Mouse (Mus musculus) neural tube, embryonic 14.5 days (tissue): ENCODE measurements around the gene Glt28d2. TPM values are rescaled to one million over a fixed set of nuclear protein-coding genes. Genes with fewer than 3 reads are reported as not detected.

ENCODE experiments used
- ATAC-seq: fragments of 200-750 bp; cut with Nextera tagmentation; 2 replicates; pipeline ENCODE4 v1.8.0; 2017; ENCODE audit warnings: low read depth, mild to moderate bottlenecking, moderate TSS enrichment, moderate library complexity
- H3K27ac ChIP-seq: fragments of 300-500 bp; sonication (generic); 2 replicates; pipeline ENCODE4 v1.5.1; 2014; ENCODE audit warnings: low read depth, mild to moderate bottlenecking, control low read depth, low read length, moderate library complexity, mixed read lengths
- H3K27me3 ChIP-seq: fragments of 300-500 bp; sonication (generic); 2 replicates; pipeline ENCODE4 v1.6.1; 2014; ENCODE audit warnings: low read length; ENCODE audit not compliant: control insufficient read depth, insufficient read depth
- H3K36me3 ChIP-seq: fragments of 300-500 bp; sonication (generic); 2 replicates; pipeline ENCODE4 v1.6.1; 2014; ENCODE audit warnings: low read length, mixed read lengths; ENCODE audit not compliant: control insufficient read depth, insufficient read depth
- H3K4me1 ChIP-seq: fragments of 300-500 bp; sonication (generic); 2 replicates; pipeline ENCODE4 v1.6.1; 2014; ENCODE audit warnings: low read length; ENCODE audit not compliant: control insufficient read depth, insufficient read depth
- H3K4me2 ChIP-seq: fragments of 300-500 bp; sonication (generic); 2 replicates; pipeline ENCODE4 v1.6.1; 2014; ENCODE audit warnings: mild to moderate bottlenecking, low read depth, low read length, control low read depth
- H3K4me3 ChIP-seq: fragments of 300-500 bp; sonication (generic); 2 replicates; pipeline ENCODE4 v1.5.1; 2014; ENCODE audit warnings: low read depth, low read length, control low read depth, mixed read lengths
- H3K9ac ChIP-seq: fragments of 300-500 bp; sonication (generic); replicated peaks from 2 replicates; pipeline ENCODE4 v1.6.1; 2014; ENCODE audit warnings: low read depth, mild to moderate bottlenecking, control low read depth, low read length, mixed read lengths
- H3K9me3 ChIP-seq: fragments of 300-500 bp; sonication (generic); 2 replicates; pipeline ENCODE4 v1.6.1; 2016; ENCODE audit warnings: low read length; ENCODE audit not compliant: control insufficient read depth
- WGBS: fragments of 180-500 bp; shearing (Covaris S2); extraction: QIAGEN DNeasy Blood & Tissue Kit; methylation state at CpG from one replicate; pipeline ENCODE4 v1.1.7; 2014; 5-methylcytosine and 5-hydroxymethylcytosine counted together
- polyA plus RNA-seq: library from polyadenylated mRNA; unstranded; fragments of >200 nt; fragmentation: Nextera tagmentation; extraction: Ambion mirVana; gene quantifications from 2 replicates; pipeline ENCODE4 v1.2.1, GENCODE M21; 2014

Glt28d2 gene
- polyA plus RNA-seq, 1 experiment from 2014 or later = 0.27 TPM

GRCm38 (mm10) chr3:85842881-85843218 is 44.5 kb downstream of the Glt28d2 start:
- H3K9ac ChIP-seq = no peak overlapping the region

DNA sequence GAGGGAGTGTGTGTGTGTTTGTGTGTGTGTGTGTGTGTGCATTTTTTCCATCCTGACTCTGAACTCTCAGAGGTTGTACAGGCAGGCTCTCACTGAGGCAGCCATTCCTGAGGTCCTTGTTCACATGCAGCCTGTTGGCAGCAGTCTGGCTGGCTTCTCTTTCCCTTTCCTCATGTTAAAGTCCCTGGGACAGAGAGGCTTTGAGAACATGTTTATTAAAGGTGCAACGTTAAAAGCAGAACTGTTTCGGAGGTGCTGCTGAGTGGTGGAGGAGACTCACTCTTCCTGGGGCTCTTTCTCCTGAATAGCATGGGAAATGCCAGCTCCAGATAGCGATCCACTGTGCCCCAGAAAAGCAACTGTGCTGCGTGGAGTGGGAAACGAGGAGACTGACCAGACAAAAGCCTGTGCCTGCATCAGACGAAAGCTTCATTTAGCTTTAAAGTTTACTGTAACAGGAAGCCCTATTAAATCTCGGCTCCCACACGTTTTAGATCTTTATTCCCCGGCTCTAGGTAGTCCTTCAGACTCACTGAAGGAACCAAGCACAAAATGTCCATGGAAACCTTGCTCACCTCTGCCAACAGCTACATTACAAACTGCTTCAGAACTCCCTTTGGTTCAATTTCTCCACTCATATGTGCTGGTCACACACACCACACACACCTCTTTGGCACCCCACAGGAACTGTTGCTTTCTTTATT is 45.0 kb downstream of the Glt28d2 start:
- Histone ChIP-seq H3K36me3 (no peaks in the 10 kb centered on the region), H3K27ac (0 out of 2 replicates have a peak overlapping the region, but pooled peaks have one; percentile 12), H3K27me3 (no peaks in the 10 kb centered on the region), H3K4me3 (no peak overlapping the region), H3K9ac (no peak overlapping the region), H3K4me1 (no peaks in the 10 kb centered on the region), H3K4me2 (no peak overlapping the region), H3K9me3 (no peaks in the 10 kb centered on the region)
- WGBS = 59% methylated on average over 9 of the region's 9 CpGs
- no peak for ATAC-seq

More at GRCm38 (mm10) chr3:85842881-85843218, 44.5 kb downstream of the Glt28d2 start:
- H3K4me1 ChIP-seq = no peaks in the 10 kb centered on the region
- H3K36me3 ChIP-seq = no peaks in the 10 kb centered on the region
- no peaks in the 10 kb centered on the region for H3K27me3 ChIP-seq
- H3K9me3 ChIP-seq = no peaks in the 10 kb centered on the region
- H3K27ac ChIP-seq = no peak overlapping the region
- no peak overlapping the region for H3K4me3 ChIP-seq
- no peak for ATAC-seq
- no peak overlapping the region for H3K4me2 ChIP-seq

DNA sequence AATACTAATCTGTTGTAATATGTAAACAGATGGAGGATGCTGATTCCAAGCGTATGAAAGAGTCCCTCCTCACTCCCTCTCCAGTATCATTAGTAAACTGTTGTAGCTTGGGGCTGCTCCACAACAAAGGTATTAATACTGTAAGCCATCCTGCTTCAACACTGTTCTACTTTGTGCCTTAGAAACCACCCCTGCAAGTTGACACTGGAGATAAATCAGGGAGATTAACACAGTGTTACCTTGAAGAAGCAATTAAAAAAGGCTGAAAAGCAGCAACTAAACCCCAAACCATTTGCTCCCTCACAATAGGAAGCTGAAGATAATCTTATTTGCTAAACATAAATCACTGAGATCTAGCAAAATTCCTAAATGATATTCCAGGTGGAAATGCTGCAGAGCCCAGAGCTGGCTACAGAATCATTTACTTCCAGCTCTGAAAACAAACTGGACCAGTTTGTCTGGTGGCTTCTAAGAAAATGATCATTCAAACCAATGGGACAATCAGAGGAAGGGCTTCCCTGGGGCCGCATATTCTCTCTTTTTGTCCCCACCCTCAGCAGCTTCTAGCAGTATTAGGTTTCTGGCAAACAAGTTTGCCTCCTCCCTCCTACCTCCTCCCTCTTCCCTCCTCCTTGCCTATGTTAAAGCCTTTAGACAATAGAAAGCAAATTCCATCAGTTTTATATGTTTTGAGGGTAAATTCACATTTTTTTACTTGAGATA is 45.7 kb downstream of the Glt28d2 start:
- H3K4me2 ChIP-seq = no peak overlapping the region
- ATAC-seq = no peak
- WGBS = 26% methylated on average over 2 of the region's 2 CpGs
- no peak overlapping the region for H3K9ac ChIP-seq
- H3K9me3 ChIP-seq = no peaks in the 10 kb centered on the region
- H3K27ac ChIP-seq = no peak overlapping the region; the same call in 1 of the 2 replicates
- H3K36me3 ChIP-seq = no peaks in the 10 kb centered on the region
- H3K4me3 ChIP-seq = no peak overlapping the region
- H3K27me3 ChIP-seq = no peaks in the 10 kb centered on the region
- H3K4me1 ChIP-seq = no peaks in the 10 kb centered on the region

- H3K36me3 ChIP-seq = no peaks in the 10 kb centered on the region
- WGBS = 89% methylated on average over 1 of the region's 1 CpGs
- H3K4me3 ChIP-seq = no peak overlapping the region
- H3K4me1 ChIP-seq = no peaks in the 10 kb centered on the region
- no peaks in the 10 kb centered on the region for H3K9me3 ChIP-seq
- H3K27ac ChIP-seq = no peak overlapping the region
- no peaks in the 10 kb centered on the region for H3K27me3 ChIP-seq
- no peak overlapping the region for H3K4me2 ChIP-seq
- no peak overlapping the region for H3K9ac ChIP-seq
- no peak for ATAC-seq
These were observed 53.7 kb downstream of the Glt28d2 start for GRCm38 (mm10) chr3:85833627-85834026.

GRCm38 (mm10) chr3:85832490-85833155 is 54.7 kb downstream of the Glt28d2 start:
- H3K27me3 ChIP-seq = no peaks in the 10 kb centered on the region
- H3K27ac ChIP-seq = no peak overlapping the region
- H3K36me3 ChIP-seq = no peaks in the 10 kb centered on the region
- WGBS = 30% methylated on average over 10 of the region's 10 CpGs
- no peak overlapping the region for H3K4me3 ChIP-seq
- 0 out of 2 replicates have a peak, but pooled peaks cover 4% of the 10 kb centered on the region for H3K4me1 ChIP-seq
- H3K9ac ChIP-seq = no peak overlapping the region
- H3K9me3 ChIP-seq = no peaks in the 10 kb centered on the region
- no peak overlapping the region for H3K4me2 ChIP-seq
- no peak for ATAC-seq

- Histone ChIP-seq H3K9ac (no peak overlapping the region), H3K4me3 (no peak overlapping the region), H3K4me1 (0 out of 2 replicates have a peak, but pooled peaks cover 4% of the 10 kb centered on the region), H3K36me3 (no peaks in the 10 kb centered on the region), H3K4me2 (no peak overlapping the region), H3K27ac (no peak overlapping the region), H3K9me3 (no peaks in the 10 kb centered on the region), H3K27me3 (no peaks in the 10 kb centered on the region)
- ATAC-seq = no peak
- 74% methylated on average over 1 of the region's 1 CpGs for WGBS
These were observed 55.5 kb downstream of the Glt28d2 start for GRCm38 (mm10) chr3:85831785-85832184.

DNA sequence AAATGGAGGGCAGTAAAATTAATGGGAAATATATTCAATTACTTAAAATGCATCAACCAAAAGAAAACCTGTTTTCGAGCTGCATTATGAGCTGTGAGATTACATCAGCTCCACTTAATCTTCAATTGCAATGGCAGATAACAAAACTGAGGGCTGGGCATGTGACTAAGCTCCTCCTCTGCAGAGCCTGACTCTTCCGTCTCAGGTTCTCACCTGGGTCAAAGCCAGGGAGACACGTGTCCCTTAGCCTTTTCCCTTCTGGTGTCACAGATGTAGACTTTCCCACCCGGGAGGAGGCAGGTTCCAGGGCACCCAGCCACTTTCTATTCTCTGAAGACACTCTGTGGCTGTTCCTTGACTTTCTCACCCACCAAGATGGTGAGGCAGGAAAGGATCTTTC is 58.3 kb downstream of the Glt28d2 start:
- H3K36me3 ChIP-seq = no peaks in the 10 kb centered on the region
- H3K27ac ChIP-seq = no peak overlapping the region
- 66% methylated on average over 4 of the region's 4 CpGs for WGBS
- H3K4me1 ChIP-seq = 0 out of 2 replicates have a peak, but pooled peaks cover 4% of the 10 kb centered on the region
- no peaks in the 10 kb centered on the region for H3K9me3 ChIP-seq
- H3K4me3 ChIP-seq = no peak overlapping the region
- no peak overlapping the region for H3K4me2 ChIP-seq
- no peak overlapping the region for H3K9ac ChIP-seq
- no peak for ATAC-seq
- no peaks in the 10 kb centered on the region for H3K27me3 ChIP-seq

- Histone ChIP-seq H3K4me1 (0 out of 2 replicates have a peak, but pooled peaks cover 4% of the 10 kb centered on the region), H3K4me2 (no peak overlapping the region), H3K27me3 (no peaks in the 10 kb centered on the region), H3K27ac (no peak overlapping the region), H3K4me3 (no peak overlapping the region), H3K9ac (no peak overlapping the region), H3K36me3 (no peaks in the 10 kb centered on the region), H3K9me3 (no peaks in the 10 kb centered on the region)
- WGBS = 32% methylated on average over 6 of the region's 6 CpGs
- no peak for ATAC-seq
These were observed 59.5 kb downstream of the Glt28d2 start for GRCm38 (mm10) chr3:85827815-85828214.

DNA sequence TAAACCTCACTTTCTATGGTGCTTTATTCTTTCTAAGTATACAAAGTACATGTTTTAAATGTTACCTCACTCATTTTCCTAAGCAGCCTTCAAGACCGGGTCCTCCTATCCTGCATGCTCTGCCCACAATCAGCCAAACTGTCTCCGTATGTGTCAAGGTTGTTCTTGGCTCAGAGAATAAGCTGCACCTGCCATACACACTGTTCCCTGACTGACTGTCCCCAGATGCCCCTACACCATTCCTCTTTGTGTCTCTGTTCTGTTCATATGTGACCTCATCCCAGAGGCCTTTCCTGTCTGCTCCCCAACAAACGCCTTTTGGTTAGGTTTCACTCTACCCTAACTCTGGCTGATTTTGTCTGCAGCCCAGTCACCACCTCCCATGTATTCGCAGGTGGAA is 60.0 kb downstream of the Glt28d2 start:
- no peaks in the 10 kb centered on the region for H3K27me3 ChIP-seq
- ATAC-seq = no peak
- no peak overlapping the region for H3K4me3 ChIP-seq
- H3K27ac ChIP-seq = no peak overlapping the region
- H3K36me3 ChIP-seq = no peaks in the 10 kb centered on the region
- 59% methylated on average over 4 of the region's 4 CpGs for WGBS
- H3K4me1 ChIP-seq = 0 out of 2 replicates have a peak, but pooled peaks cover 4% of the 10 kb centered on the region
- no peak overlapping the region for H3K9ac ChIP-seq
- no peaks in the 10 kb centered on the region for H3K9me3 ChIP-seq
- no peak overlapping the region for H3K4me2 ChIP-seq
